ENCODE assay signal across 7 mouse cellular contexts in the genomic region with DNA sequence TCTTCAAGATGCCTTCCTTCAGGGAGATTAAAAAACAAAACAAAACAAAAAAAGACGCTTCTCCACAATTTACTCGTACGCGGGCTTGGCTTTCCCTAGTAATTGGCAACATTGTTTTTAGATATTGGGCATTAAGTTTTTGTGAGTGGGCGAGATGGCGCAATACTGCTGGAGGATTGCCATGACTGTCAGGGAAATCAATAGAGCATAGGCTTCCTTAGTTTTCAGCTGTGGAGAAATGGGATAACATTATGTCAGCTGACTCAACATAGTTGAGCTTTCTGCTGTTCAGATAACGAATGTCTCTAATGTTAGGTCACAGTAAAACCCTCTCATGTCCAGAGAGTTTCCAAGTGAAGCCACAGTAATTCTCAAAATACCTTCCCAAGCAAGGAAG. TPM values are rescaled to one million over a fixed set of nuclear protein-coding genes. Genes with fewer than 3 reads are reported as not detected.
DNase-seq lines count a peak whose midpoint lies in the region; ATAC-seq and TF ChIP-seq lines count a peak whose summit lies in the region.

No protein-coding gene starts in this region.

- no peak for ATAC-seq in hindbrain, embryonic 13.5 days (ENCODE audit: low FRiP score)
- no peak for ATAC-seq in liver, embryonic 13.5 days (ENCODE audit: low read depth)
- no peak for ATAC-seq in neural tube, embryonic 15.5 days (ENCODE audit: low FRiP score)

- no peak for TF ChIP-seq POLR2A in thymus, adult 2 months (IDR thresholded peaks at IDR 0.05; ENCODE audit: control insufficient read depth, extremely low read depth, insufficient read depth, low read length, poor library complexity)

- 43% methylated on average over 7 of the region's 7 CpGs for WGBS in forebrain, embryonic 10.5 days
- 36% methylated on average over 7 of the region's 7 CpGs for WGBS in hindbrain, embryonic 13.5 days
- 33% methylated on average over 7 of the region's 7 CpGs for WGBS in liver, embryonic 13.5 days (ENCODE audit: insufficient replicate concordance)
- WGBS in neural tube, embryonic 15.5 days: 30% methylated on average over 7 of the region's 7 CpGs
- WGBS in thymus, adult 2 months: 65% methylated on average over 7 of the region's 7 CpGs

- H3K9me3 ChIP-seq in E14TG2a.4 (ENCODE audit: low read length): no peaks in the 10 kb centered on the region
- H3K9me3 ChIP-seq in forebrain, embryonic 10.5 days: no peaks in the 10 kb centered on the region
- no peaks in the 10 kb centered on the region for H3K9me3 ChIP-seq in hindbrain, embryonic 13.5 days
- no peaks in the 10 kb centered on the region for H3K9me3 ChIP-seq in liver, embryonic 13.5 days (replicated peaks)
- H3K9me3 ChIP-seq in neural tube, embryonic 15.5 days (replicated peaks): no peaks in the 10 kb centered on the region

- H3K36me3 ChIP-seq in E14TG2a.4 (ENCODE audit: insufficient read depth, low read length): peaks cover 68% of the 10 kb centered on the region
- peaks cover 70% of the 10 kb centered on the region for H3K36me3 ChIP-seq in forebrain, embryonic 10.5 days (replicated peaks)
- peaks cover 45% of the 10 kb centered on the region for H3K36me3 ChIP-seq in hindbrain, embryonic 13.5 days
- H3K36me3 ChIP-seq in liver, embryonic 13.5 days: peaks cover 60% of the 10 kb centered on the region
- H3K36me3 ChIP-seq in neural tube, embryonic 15.5 days: peaks cover 35% of the 10 kb centered on the region
- H3K36me3 ChIP-seq in thymus, adult 2 months (ENCODE audit: control insufficient read depth, insufficient read depth, low read length): peaks cover 9% of the 10 kb centered on the region; the same call in 1 of the 2 replicates

- H3K9ac ChIP-seq in hindbrain, embryonic 13.5 days: peak overlapping the region; percentile 78
- H3K9ac ChIP-seq in liver, embryonic 13.5 days: peak overlapping the region; percentile 80
- peak overlapping the region; percentile 70 for H3K9ac ChIP-seq in neural tube, embryonic 15.5 days (replicated peaks)

- H3K27ac ChIP-seq in forebrain, embryonic 10.5 days: peak overlapping the region; percentile 89
- H3K27ac ChIP-seq in hindbrain, embryonic 13.5 days: no peak overlapping the region
- H3K27ac ChIP-seq in liver, embryonic 13.5 days: peak overlapping the region; percentile 70; the same call in 1 of the 2 replicates
- no peak overlapping the region for H3K27ac ChIP-seq in neural tube, embryonic 15.5 days (replicated peaks)
- H3K27ac ChIP-seq in thymus, adult 2 months (ENCODE audit: control insufficient read depth, insufficient read depth, low read length): no peak overlapping the region

- peaks cover 23% of the 10 kb centered on the region for H3K4me1 ChIP-seq in E14TG2a.4 (replicated peaks; ENCODE audit: low read depth, low read length)
- peaks cover 12% of the 10 kb centered on the region for H3K4me1 ChIP-seq in forebrain, embryonic 10.5 days
- H3K4me1 ChIP-seq in hindbrain, embryonic 13.5 days (replicated peaks): peaks cover 4% of the 10 kb centered on the region
- H3K4me1 ChIP-seq in liver, embryonic 13.5 days (replicated peaks): peaks cover 34% of the 10 kb centered on the region
- H3K4me1 ChIP-seq in neural tube, embryonic 15.5 days: peaks cover 13% of the 10 kb centered on the region
- peaks cover 4% of the 10 kb centered on the region; the same call in 1 of the 2 replicates for H3K4me1 ChIP-seq in thymus, adult 2 months (replicated peaks; ENCODE audit: control insufficient read depth, insufficient read depth, low read length)

- peak overlapping the region; percentile 90 for H3K4me3 ChIP-seq in E14TG2a.4 (replicated peaks; ENCODE audit: low read length)
- H3K4me3 ChIP-seq in forebrain, embryonic 10.5 days: peak overlapping the region; percentile 73
- peak overlapping the region; percentile 56 for H3K4me3 ChIP-seq in hindbrain, embryonic 13.5 days
- peak overlapping the region; percentile 80 for H3K4me3 ChIP-seq in liver, embryonic 13.5 days (replicated peaks)
- H3K4me3 ChIP-seq in neural tube, embryonic 15.5 days (replicated peaks): peak overlapping the region; percentile 70
- no peak overlapping the region for H3K4me3 ChIP-seq in thymus, adult 2 months (ENCODE audit: control insufficient read depth, insufficient read depth, low read length)

- no peak for TF ChIP-seq CTCF in E14TG2a.4 (conservative IDR thresholded peaks at IDR 0.05; ENCODE audit: low read length)
- no peak for TF ChIP-seq CTCF in thymus, adult 2 months (IDR thresholded peaks at IDR 0.05; ENCODE audit: borderline replicate concordance, control insufficient read depth, extremely low read depth, insufficient read depth, low read length, poor library complexity)

- H3K4me2 ChIP-seq in hindbrain, embryonic 13.5 days: peak overlapping the region; percentile 71
- H3K4me2 ChIP-seq in liver, embryonic 13.5 days: peak overlapping the region; percentile 86
- H3K4me2 ChIP-seq in neural tube, embryonic 15.5 days: peak overlapping the region; percentile 82

- DNase-seq in 3T3-L1 (ENCODE audit: low read depth, low spot score): peak; percentile 54
- no peak for DNase-seq in forebrain, embryonic 10.5 days (ENCODE audit: extremely low spot score, low spot score)
- no peak for DNase-seq in liver, embryonic 13.5 days
- no peak for DNase-seq in thymus, adult 2 months

- peaks cover 8% of the 10 kb centered on the region; the same call in 1 of the 2 replicates for H3K27me3 ChIP-seq in E14TG2a.4 (ENCODE audit: insufficient read depth, low read length)
- no peaks in the 10 kb centered on the region for H3K27me3 ChIP-seq in forebrain, embryonic 10.5 days (ENCODE audit: poor library complexity, severe bottlenecking)
- H3K27me3 ChIP-seq in hindbrain, embryonic 13.5 days: no peaks in the 10 kb centered on the region
- H3K27me3 ChIP-seq in liver, embryonic 13.5 days: no peaks in the 10 kb centered on the region
- H3K27me3 ChIP-seq in neural tube, embryonic 15.5 days (replicated peaks): no peaks in the 10 kb centered on the region
- no peaks in the 10 kb centered on the region for H3K27me3 ChIP-seq in thymus, adult 2 months (ENCODE audit: control insufficient read depth, insufficient read depth, low read length)

RNA-seq across cellular contexts. Expression of gene Iah1, which starts 0.7 kb away (rescaled TPM):
- 44.5 and 48.9 TPM in 2 replicates for polyA plus RNA-seq in forebrain, embryonic 10.5 days (2016; fragmentation: Nextera tagmentation; extraction: Ambion mirVana)
- polyA plus RNA-seq in hindbrain, embryonic 13.5 days (2015; fragmentation: Nextera tagmentation; extraction: Ambion mirVana): 37.9 and 39.3 TPM in 2 replicates
- polyA plus RNA-seq in liver, embryonic 13.5 days (2015; fragmentation: Nextera tagmentation; extraction: Ambion mirVana): 30.2 and 34.0 TPM in 2 replicates
- polyA plus RNA-seq in neural tube, embryonic 15.5 days (2015; fragmentation: Nextera tagmentation; extraction: Ambion mirVana): 25.9 and 33.0 TPM in 2 replicates
- polyA plus RNA-seq in thymus, adult 2 months (2012; rRNA removed): 50.1 and 53.6 TPM in 2 replicates

RNA-seq across cellular contexts. Expression of gene Itgb1bp1, which starts 30.8 kb away (rescaled TPM):
- 38.7 and 44.2 TPM in 2 replicates for polyA plus RNA-seq in forebrain, embryonic 10.5 days (2016; fragmentation: Nextera tagmentation; extraction: Ambion mirVana)
- polyA plus RNA-seq in hindbrain, embryonic 13.5 days (2015; fragmentation: Nextera tagmentation; extraction: Ambion mirVana): 38.4 TPM in 2 replicates
- 28.7 and 29.3 TPM in 2 replicates for polyA plus RNA-seq in liver, embryonic 13.5 days (2015; fragmentation: Nextera tagmentation; extraction: Ambion mirVana)
- polyA plus RNA-seq in neural tube, embryonic 15.5 days (2015; fragmentation: Nextera tagmentation; extraction: Ambion mirVana): 34.7 and 36.8 TPM in 2 replicates
- polyA plus RNA-seq in thymus, adult 2 months (2012; rRNA removed): 16.2 and 18.0 TPM in 2 replicates

RNA-seq across cellular contexts. Expression of gene Cpsf3, which starts 31.7 kb away (rescaled TPM):
- 139 and 149 TPM in 2 replicates for polyA plus RNA-seq in forebrain, embryonic 10.5 days (2016; fragmentation: Nextera tagmentation; extraction: Ambion mirVana)
- polyA plus RNA-seq in hindbrain, embryonic 13.5 days (2015; fragmentation: Nextera tagmentation; extraction: Ambion mirVana): 97.7 and 98.1 TPM in 2 replicates
- polyA plus RNA-seq in liver, embryonic 13.5 days (2015; fragmentation: Nextera tagmentation; extraction: Ambion mirVana): 51.6 and 64.4 TPM in 2 replicates
- 78.0 and 89.4 TPM in 2 replicates for polyA plus RNA-seq in neural tube, embryonic 15.5 days (2015; fragmentation: Nextera tagmentation; extraction: Ambion mirVana)
- 28.6 and 45.3 TPM in 2 replicates for polyA plus RNA-seq in thymus, adult 2 months (2012; rRNA removed)

RNA-seq across cellular contexts. Expression of gene Adam17, which starts 56.6 kb away (rescaled TPM):
- polyA plus RNA-seq in forebrain, embryonic 10.5 days (2016; fragmentation: Nextera tagmentation; extraction: Ambion mirVana): 41.1 and 44.2 TPM in 2 replicates
- 21.5 and 22.8 TPM in 2 replicates for polyA plus RNA-seq in hindbrain, embryonic 13.5 days (2015; fragmentation: Nextera tagmentation; extraction: Ambion mirVana)
- 18.1 and 22.2 TPM in 2 replicates for polyA plus RNA-seq in liver, embryonic 13.5 days (2015; fragmentation: Nextera tagmentation; extraction: Ambion mirVana)
- polyA plus RNA-seq in neural tube, embryonic 15.5 days (2015; fragmentation: Nextera tagmentation; extraction: Ambion mirVana): 15.6 and 20.6 TPM in 2 replicates
- polyA plus RNA-seq in thymus, adult 2 months (2012; rRNA removed): 40.9 and 41.5 TPM in 2 replicates

Comparison
In these comparisons a context has a peak if more than half of its experiments do, and no peak if none do; other contexts are left out.
1. H3K27ac ChIP-seq: peak in forebrain, embryonic 10.5 days (single experiment) and liver, embryonic 13.5 days (single experiment); none in hindbrain, embryonic 13.5 days (single experiment), neural tube, embryonic 15.5 days (single experiment) and thymus, adult 2 months (single experiment).
2. Peak in every context shown above with its lines, with median percentiles within 50 percentile points of each other: H3K4me2 ChIP-seq and H3K9ac ChIP-seq.